Mouse (Mus musculus): ENCODE data around the gene A2ml1.

Gene A2ml1

DNA sequence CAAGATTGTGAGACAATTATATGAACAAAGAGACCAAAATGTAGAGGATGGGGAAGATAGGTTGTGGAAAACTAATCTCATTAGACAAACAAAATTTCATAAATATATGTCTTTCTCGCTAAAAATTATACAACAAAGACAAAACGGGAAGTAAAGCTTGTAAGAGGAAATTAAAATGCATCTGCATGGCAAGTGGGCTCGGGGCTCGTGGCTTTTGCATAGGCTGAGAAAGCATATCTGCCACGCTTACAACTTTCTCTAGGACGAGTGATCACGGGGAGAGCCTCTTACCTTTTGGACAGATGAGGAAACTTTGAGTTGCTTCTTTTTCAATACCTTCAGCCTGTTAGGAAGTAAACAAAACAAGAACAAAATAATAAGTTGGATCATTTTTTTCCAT is 27.4 kb downstream of the A2ml1 start:
- in situ Hi-C loops (cut with MboI, MseI): no loop called here

GRCm38 (mm10) chr6:128549463-128550452 is 31.6 kb downstream of the A2ml1 start:
- in situ Hi-C loops (cut with MboI, MseI): no loop called here

- in situ Hi-C loops (cut with MboI, MseI): no loop called here
These were observed 32.9 kb downstream of the A2ml1 start for GRCm38 (mm10) chr6:128548532-128548931.

DNA sequence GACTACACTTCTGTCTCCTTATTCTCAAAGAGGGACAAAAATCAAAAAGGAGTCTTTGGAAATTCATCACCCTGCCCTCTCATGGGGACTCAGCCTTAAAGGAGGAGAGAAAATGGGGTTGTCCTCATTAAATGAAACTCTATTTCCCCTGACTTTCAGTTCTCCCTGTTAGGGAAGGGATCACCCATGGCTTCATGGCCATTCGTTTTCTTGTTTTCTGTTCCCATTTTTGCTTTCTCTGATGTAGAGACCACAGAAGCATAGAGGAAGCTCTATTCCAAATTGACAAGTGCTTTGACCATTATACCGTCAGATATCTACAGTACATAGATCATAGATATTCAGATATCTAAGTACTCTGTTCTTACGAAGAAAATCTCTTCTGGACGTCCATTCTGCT is 36.0 kb downstream of the A2ml1 start:
- in situ Hi-C loops (cut with MboI, MseI): no loop called here

DNA sequence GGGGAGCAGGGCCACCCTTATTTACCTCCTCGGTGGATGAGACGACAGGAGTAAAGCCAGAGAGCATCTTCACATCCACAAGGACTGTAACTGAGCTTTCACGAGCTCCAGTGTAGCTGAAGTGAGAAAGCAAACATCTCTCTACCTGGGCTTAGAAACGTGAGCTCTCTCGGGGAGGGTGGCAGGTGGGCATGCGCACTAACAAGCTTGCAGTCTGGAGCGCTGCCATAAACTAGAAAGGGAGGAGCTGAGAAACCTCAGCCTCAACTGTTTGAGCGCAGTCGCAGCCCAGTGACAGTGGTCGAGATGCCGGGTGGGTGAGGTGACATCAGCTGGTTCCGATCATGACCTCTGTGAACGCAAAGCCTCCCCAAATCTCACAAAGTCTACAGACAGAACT is 38.2 kb downstream of the A2ml1 start:
- in situ Hi-C loops (cut with MboI, MseI): no loop called here

DNA sequence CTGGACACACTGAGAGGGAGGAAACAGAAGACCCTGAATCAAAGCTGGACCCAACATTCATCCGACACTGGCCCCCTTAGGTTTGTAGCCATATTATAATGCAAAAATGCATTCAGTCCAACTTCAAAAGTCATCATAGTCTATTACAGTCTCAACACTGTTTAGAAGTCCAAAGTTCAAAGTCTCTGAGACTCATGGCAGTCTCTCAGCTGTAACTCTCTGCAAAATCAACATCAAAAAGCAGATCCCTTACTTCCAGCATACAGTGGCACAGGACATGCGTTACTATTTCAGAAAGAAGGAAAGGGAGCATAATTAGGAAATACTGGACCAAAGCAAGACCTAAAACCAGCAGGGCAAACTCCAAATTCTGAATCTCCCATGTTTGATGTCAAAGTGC is 46.2 kb downstream of the A2ml1 start:
- in situ Hi-C loops (cut with MboI, MseI): no loop called here

- in situ Hi-C loops (cut with MboI, MseI): no loop called here
These were observed 48.1 kb downstream of the A2ml1 start for GRCm38 (mm10) chr6:128533296-128533695.

DNA sequence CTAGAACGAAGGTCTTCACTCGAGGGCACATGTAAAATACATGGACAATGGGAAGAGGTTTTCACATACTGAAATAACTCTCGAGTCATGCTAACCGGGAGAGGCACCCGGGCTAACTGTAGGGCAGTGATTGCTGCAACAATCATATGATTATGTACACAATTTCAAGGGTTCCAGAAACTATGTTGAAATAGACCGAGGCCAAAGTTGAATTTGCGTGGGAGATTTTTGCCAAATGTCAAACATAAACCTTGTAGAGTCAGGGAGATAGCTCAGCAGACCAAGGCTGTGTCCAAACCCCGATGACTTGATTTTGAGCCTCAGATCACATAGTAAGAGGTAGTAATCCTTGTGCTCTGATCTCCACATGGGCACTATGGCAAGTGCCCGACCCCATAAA is 48.7 kb downstream of the A2ml1 start:
- in situ Hi-C loops (cut with MboI, MseI): no loop called here

DNA sequence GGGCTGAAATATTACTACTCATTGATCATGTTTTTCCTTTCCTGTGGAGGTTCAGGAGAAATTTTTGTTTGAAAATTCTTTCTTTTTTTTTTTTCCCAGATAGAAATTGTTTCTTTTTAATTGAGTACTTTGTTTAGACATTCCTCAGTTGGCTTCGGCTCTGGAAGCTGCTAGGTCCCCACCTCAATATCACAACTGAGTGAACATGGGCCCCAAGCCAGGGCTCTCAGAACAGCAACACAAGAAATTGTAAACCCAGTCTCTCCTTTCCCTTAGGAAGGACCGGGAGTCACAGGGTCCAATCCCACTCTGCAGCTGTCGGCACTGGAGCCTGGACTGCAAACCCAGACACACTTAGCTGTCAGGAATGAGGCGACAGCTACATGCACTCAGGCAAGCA is 52.9 kb downstream of the A2ml1 start:
- in situ Hi-C loops (cut with MboI, MseI): no loop called here

DNA sequence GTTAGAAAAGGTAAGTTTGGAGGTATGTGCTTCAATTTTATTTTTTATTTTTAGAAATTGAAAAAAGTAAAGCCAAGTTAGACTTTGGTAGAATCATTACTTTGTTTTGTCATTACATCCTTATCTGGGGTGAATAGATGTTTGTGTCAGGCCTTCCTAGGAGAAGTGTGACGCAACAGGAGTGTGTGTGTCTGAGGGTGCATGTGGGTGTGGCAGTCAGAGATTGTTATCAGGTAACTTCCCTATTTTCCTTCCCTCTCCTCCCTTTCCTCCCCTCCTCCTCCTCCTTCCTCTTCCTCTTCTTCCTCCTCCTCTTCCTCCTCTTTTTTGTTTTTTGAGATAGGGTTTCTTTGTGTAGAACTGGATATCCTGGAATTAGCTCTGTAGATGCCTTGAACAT is 54.3 kb downstream of the A2ml1 start:
- in situ Hi-C loops (cut with MboI, MseI): no loop called here

GRCm38 (mm10) chr6:128526601-128527000 is 54.8 kb downstream of the A2ml1 start, which contains the start of gene Pzp:
Gene Pzp (minus strand): TSS chr6:128526720.
- in situ Hi-C loops (cut with MboI, MseI): no loop called here

- in situ Hi-C loops (cut with MboI, MseI): no loop called here
These were observed 55.6 kb downstream of the A2ml1 start for GRCm38 (mm10) chr6:128525801-128526200.

DNA sequence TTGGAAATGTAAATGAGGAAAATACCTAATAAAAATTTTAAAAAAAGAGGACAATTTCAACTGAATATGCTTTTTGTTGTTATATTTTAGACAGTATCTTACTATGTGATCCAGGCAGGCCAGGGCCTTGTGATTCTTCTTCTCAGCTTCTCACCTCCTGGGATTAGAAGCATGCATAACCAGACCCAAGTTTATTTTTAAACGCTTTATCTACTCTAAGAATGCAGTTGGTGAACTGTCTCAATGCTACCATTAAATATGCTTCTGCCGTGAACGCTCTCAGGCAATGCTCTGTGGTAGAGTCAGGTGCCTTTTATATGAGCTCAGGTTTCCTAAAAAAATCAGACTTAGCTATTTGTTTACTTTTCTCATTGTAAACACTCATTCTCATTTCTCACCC is 58.0 kb downstream of the A2ml1 start:
- in situ Hi-C loops (cut with MboI, MseI): no loop called here

DNA sequence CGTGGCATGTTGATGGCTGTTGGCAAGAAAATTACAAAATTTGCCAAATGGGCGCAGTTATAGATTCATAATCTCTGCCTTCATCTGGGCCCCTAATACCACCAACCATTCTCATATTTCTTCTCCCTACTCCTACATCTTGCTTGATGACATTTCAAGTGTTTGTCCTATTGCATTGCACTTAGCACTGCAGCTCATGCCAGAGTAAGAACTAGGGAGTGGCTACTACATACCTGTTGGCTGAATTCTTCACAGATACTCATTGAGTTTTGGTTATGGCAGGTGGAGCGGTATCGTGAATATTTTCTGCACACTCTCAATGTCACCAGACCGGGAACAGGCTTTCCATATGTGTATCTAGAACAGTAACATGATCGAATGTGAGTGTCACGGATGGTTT is 62.2 kb downstream of the A2ml1 start:
- in situ Hi-C loops (cut with MboI, MseI): no loop called here

DNA sequence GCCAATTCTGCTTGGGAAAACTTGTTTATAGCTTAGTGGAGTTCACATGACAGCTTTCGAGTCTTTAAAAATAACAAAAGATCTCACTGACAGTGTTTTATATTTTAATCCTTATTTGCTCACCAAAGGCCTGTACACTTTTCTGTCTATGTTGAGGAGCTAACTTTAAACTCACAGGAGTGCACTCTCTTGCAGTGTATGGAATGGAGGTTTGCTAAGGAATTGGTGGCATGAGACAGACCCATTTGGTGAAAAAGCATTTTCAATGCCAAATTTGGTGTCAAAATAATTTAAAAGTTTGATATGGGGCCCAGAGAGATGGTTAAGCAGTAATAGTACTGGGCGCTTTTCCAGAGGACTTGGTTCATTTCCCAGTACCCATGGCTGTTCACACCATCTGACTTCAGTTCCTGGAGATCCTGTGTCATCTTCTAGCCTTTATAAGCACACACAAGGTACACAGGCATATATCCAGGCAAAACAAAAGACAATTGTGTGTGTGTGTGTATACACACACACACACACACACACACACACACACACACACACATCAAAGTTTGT is 75.7 kb downstream of the A2ml1 start:
- in situ Hi-C loops (cut with MboI, MseI): no loop called here

GRCm38 (mm10) chr6:128504743-128505142 is 76.7 kb downstream of the A2ml1 start:
- in situ Hi-C loops (cut with MboI, MseI): no loop called here

DNA sequence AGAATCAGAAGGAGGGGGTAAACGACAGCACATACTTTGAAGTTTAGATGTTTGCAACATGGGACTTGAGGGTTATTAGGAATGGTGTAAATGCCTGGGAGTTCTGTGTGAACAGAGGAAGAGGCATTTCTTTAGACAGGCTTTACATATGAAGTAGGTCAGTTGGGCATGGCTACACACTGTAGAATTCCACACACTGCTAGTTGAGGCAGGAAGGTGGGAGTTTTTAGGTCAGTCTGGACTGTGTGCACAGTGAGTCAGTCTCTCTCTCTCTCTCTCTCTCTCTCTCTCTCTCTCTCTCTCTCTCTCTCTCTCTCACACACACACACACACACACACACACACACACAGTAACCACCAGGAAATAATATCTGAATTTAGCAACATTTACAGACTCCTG is 86.1 kb downstream of the A2ml1 start:
- in situ Hi-C loops (cut with MboI, MseI): loop anchor here in 1 of 2 experiments (10.0 kb wide), 1 partner anchor 1791 kb away; no protein-coding TSS in a partner anchor

DNA sequence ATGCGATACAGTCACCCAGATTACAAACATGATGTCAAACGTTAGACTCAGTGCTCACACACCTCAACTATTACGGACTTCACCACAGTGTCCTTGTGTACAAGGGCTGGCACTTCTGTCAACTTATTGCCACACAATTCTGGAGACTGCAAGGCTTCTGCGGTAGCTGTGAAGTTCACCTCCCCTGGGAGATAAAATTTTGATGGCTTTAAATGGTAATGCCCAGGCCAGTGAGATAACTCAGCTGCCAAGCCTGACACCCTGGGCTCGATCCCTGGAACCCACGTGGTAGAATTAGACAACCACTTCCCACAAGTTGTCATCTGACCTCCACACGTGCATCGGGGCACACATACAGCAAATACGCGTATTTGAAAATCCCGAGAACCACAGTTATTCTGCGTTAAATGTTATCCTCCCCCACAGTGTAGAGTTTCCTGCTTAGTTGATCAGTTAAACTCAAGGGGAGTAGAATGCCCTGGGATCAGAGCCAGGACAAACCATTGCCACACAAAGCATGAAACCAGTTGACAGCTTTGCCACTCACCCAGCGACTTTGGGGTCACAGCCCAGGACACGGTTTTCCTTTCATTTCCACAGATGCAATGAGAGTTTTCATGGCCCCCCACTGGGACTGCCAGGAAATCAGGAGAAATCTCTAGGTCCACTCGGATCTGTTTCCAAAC is 86.6 kb downstream of the A2ml1 start:
- in situ Hi-C loops (cut with MboI, MseI): loop anchor here in 1 of 2 experiments (10.0 kb wide), 1 partner anchor 1790 kb away; no protein-coding TSS in a partner anchor

GRCm38 (mm10) chr6:128491916-128492315 is 89.5 kb downstream of the A2ml1 start:
- in situ Hi-C loops (cut with MboI, MseI): loop anchor here in 1 of 2 experiments (10.0 kb wide), 1 partner anchor 1787 kb away; no protein-coding TSS in a partner anchor

DNA sequence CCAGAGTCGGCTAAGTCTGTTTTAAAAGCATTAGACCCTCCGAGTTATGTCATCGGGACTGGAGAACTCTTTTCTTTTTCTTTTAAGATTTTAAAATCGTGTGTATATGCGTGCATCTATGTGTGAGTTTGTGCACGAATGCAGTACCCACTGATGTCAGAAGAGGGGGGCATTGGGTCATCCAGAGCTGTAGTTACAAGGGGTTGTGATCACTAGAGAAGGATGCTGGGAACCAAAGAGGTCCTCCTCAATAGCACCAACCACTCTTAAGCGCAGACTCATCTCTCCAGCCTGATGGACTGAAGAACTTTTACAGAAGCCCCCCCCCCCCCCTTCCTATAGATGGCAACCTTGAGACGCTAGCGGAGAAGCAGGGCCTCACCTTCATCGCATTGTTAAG is 91.3 kb downstream of the A2ml1 start:
- in situ Hi-C loops (cut with MboI, MseI): loop anchor here in 1 of 2 experiments (10.0 kb wide), 1 partner anchor 1785 kb away; no protein-coding TSS in a partner anchor

All from T-helper 17 cell (primary cell).